Mouse (Mus musculus): ENCODE data around the gene Psg19. TPM values are rescaled to one million over a fixed set of nuclear protein-coding genes. Genes with fewer than 3 reads are reported as not detected.
"Not testable (repeated sequence)": the region's sequence is repeated elsewhere in the genome, so short reads cannot be mapped to it uniquely, and the experiment has no call there.

Gene Psg19
- polyA plus RNA-seq, 1 experiment from 2014 or later: not detected

GRCm38 (mm10) chr7:18790671-18791070, 7.6 kb downstream of the Psg19 start:
- DNase-seq (ENCODE audit: low spot score); H3K27me3 ChIP-seq (ENCODE audit: low read depth, poor library complexity, severe bottlenecking); H3K9me3 ChIP-seq (replicated peaks); H3K27ac ChIP-seq (replicated peaks); H3K36me3 ChIP-seq; H3K4me3 ChIP-seq; H3K4me1 ChIP-seq: not testable (repeated sequence)

DNA sequence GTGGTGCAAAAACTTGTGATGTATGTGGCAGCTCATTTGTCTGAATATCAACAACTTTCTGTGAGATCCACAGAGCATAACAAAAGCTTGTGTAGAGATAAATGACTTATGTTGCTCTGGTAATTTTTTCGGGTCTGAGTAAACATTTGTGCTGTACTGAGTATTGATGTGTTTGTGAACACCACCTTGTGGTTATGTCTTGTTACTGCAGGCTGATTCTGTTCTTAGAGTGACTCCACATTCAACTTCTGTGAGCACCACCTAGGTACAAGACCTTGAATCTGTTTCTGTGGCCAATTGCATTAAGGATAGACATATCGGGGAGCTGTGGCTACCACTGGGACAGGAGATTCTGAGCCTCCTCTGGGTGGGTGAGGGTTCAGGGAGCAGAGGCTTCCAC, 17.0 kb downstream of the Psg19 start:
- WGBS: 51% methylated on average over 2 of the region's 2 CpGs
- peak; percentile 10 for DNase-seq (ENCODE audit: low spot score)
- H3K36me3 ChIP-seq: not testable (repeated sequence)

DNA sequence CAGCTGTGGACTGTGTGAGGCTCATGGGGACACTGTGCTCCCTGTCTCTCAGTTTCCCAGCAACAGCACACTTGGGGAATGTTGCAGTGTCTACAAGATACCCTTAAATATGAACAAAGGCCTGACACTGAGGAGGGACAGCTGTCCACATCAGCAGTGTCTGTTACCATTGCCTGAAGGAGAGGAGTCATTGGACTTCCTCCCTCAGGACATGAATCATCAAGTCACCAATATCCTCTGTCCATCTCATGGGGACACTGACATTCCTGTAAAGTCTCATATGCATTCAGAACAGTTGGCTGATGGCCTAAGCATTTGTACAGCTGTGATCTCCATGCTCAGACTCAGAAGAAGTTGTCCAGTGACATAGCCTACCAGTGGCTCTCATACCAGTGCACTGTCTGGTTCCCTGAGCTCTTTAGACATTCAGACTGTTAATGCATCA, 19.0 kb downstream of the Psg19 start:
- H3K36me3 ChIP-seq: no peaks in the 10 kb centered on the region
- DNase-seq (ENCODE audit: low spot score): peak; percentile 5
- H3K4me3 ChIP-seq: no peak overlapping the region
- no peaks in the 10 kb centered on the region for H3K27me3 ChIP-seq (ENCODE audit: low read depth, poor library complexity, severe bottlenecking)
- H3K9me3 ChIP-seq (replicated peaks): no peaks in the 10 kb centered on the region
- H3K4me1 ChIP-seq: no peaks in the 10 kb centered on the region
- no peak overlapping the region for H3K27ac ChIP-seq (replicated peaks)

More for the DNA sequence above, 17.0 kb downstream of the Psg19 start:
- H3K4me3 ChIP-seq; H3K27ac ChIP-seq (replicated peaks); H3K9me3 ChIP-seq (replicated peaks); H3K27me3 ChIP-seq (ENCODE audit: low read depth, poor library complexity, severe bottlenecking); H3K4me1 ChIP-seq: not testable (repeated sequence)

DNA sequence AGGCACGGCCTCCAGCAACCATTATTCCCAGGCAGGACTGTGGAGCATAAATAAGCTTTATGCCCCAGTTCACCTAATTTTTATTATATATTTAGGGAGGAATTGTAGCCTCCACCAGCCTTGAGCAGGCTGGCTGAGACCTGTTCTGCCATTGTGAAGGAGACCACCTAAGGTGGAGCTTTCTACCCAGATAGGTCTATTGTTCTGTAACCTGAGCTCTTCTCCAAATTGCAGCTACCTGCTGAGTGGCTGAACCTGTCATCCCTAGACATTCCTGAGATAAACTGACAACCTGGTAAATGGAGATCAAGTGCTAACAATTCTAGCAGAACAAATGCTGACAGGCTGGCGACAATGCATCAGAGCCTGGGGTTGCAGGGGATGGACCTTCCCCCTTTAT, 35.4 kb downstream of the Psg19 start:
- not testable (repeated sequence) for H3K27me3 ChIP-seq (ENCODE audit: low read depth, poor library complexity, severe bottlenecking); H3K4me1 ChIP-seq; H3K4me3 ChIP-seq; H3K36me3 ChIP-seq; H3K27ac ChIP-seq (replicated peaks); H3K9me3 ChIP-seq (replicated peaks); DNase-seq (ENCODE audit: low spot score)
- WGBS: 9% methylated on average over 1 of the region's 2 CpGs

GRCm38 (mm10) chr7:18760152-18760551, 38.2 kb downstream of the Psg19 start:
- 91% methylated on average over 7 of the region's 7 CpGs for WGBS
- not testable (repeated sequence) for DNase-seq (ENCODE audit: low spot score); H3K27me3 ChIP-seq (ENCODE audit: low read depth, poor library complexity, severe bottlenecking); H3K9me3 ChIP-seq (replicated peaks); H3K36me3 ChIP-seq; H3K4me1 ChIP-seq; H3K4me3 ChIP-seq; H3K27ac ChIP-seq (replicated peaks)

DNA sequence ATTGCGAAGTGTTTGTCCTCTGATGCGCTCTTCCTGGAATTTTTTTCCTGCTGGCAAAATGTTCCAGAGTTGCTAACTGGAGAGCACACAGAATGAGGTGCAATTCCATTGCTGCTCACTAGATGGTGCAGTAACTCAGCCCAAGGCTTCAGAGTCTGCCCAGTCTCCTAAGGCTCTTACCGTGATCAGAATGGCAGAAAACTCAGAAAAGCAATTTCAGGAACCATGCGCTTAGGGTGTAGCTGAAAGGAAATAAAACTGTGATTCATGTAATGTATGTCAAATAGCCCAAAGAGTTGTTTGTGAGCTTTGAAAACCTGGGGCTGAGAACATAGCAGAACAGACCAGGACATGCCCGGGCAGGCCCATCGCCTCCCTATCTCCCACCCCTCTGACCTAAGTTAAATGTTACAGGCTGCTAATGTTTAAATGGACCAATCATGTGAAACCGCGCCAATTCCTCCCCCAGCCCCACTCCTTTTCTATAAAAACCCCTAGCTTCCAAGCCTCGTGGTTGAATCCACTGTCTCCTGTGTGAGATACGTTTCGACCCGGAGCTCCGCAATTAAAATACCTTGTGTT, 48.3 kb downstream of the Psg19 start:
- H3K4me3 ChIP-seq; H3K36me3 ChIP-seq; H3K9me3 ChIP-seq (replicated peaks); H3K27ac ChIP-seq (replicated peaks): not testable (repeated sequence)
- WGBS: 58% methylated on average over 11 of the region's 13 CpGs
- Histone ChIP-seq H3K4me1 (peaks cover 33% of the 10 kb centered on the region), H3K27me3 (ENCODE audit: low read depth, poor library complexity, severe bottlenecking) (peaks cover 17% of the 10 kb centered on the region)
- DNase-seq (ENCODE audit: low spot score): peak; percentile 70

DNA sequence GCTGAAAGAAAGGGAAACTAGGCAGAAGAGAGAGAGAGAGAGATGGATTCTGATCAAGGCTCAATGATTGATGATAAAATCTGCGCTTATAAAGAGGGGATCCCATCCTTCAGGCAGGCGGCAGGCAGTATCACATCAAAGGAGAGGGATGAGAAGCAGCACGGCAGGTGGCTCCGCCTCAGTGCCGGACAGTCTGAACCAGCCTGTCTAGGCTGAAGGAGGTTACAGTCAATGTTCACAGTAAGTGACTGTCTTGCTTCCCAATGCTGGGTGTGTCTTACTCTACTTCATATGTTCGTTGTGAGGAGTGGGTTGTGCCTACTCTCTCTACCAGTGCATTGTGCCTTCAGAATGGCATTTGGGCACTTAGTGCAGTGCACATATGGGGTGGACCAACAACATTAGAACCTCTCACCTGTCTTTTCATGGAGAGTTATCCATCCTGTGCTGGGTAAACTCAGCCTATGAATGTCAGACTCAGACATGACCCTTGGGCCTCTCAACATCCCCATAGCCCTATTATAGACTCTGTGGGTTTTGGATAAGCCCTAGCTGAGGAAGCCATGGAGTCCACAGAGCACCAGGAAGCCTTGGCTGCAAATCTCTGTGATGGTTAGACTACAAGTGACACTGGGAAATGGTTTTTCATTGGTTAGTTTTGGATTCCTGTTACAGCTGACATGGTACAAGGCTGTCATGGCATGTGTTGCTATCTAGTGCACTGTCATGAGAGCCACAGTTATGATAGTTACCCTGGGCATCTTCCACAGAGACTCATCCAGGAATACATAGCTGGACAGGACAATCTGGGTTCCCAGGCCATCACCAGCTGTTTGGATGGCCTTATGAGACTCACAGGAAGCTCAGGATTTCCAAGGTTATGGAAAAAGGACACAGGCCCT, 49.1 kb downstream of the Psg19 start:
- Histone ChIP-seq H3K9me3 (replicated peaks) (no peaks in the 10 kb centered on the region; the same call in 1 of the 2 replicates), H3K36me3 (no peaks in the 10 kb centered on the region), H3K27ac (replicated peaks) (peak overlapping the region; percentile 46; the same call in 1 of the 2 replicates), H3K4me3 (peak overlapping the region; percentile 24), H3K4me1 (peaks cover 33% of the 10 kb centered on the region), H3K27me3 (ENCODE audit: low read depth, poor library complexity, severe bottlenecking) (peaks cover 17% of the 10 kb centered on the region)
- 15% methylated on average over 6 of the region's 6 CpGs for WGBS
- no peak for DNase-seq (ENCODE audit: low spot score)

DNA sequence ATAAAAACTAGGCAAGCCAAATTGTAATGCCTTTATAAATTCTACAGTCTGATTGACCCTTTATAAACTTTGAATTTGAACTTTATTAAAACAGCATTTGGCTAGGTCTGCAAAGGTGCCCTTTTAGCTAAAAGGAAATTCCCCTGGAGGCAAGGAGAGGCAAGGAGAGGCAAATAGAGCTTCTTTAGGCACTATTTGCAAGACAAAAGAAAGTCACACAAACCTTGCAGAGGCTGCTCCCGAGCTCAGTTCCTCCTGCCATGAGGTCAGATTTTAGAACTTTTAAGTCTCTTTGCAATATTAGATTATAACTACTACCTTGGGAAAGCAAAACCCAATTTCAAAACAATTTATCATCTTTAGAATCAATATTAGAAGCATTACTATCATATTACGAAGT, 50.9 kb downstream of the Psg19 start:
- DNase-seq (ENCODE audit: low spot score); H3K4me3 ChIP-seq; H3K9me3 ChIP-seq (replicated peaks); H3K27ac ChIP-seq (replicated peaks); H3K36me3 ChIP-seq: not testable (repeated sequence)
- Histone ChIP-seq H3K27me3 (ENCODE audit: low read depth, poor library complexity, severe bottlenecking) (peaks cover 17% of the 10 kb centered on the region), H3K4me1 (peaks cover 33% of the 10 kb centered on the region)
- 26% methylated on average over 2 of the region's 2 CpGs for WGBS

GRCm38 (mm10) chr7:18746189-18746860, 52.0 kb downstream of the Psg19 start:
- DNase-seq (ENCODE audit: low spot score): peak; percentile 72
- Histone ChIP-seq H3K4me1 (peaks cover 33% of the 10 kb centered on the region), H3K27ac (replicated peaks) (peak overlapping the region; percentile 85), H3K36me3 (no peaks in the 10 kb centered on the region), H3K4me3 (peak overlapping the region; percentile 49), H3K27me3 (ENCODE audit: low read depth, poor library complexity, severe bottlenecking) (peaks cover 17% of the 10 kb centered on the region), H3K9me3 (replicated peaks) (no peaks in the 10 kb centered on the region; the same call in 1 of the 2 replicates)
- 9% methylated on average over 20 of the region's 20 CpGs for WGBS

Other genes starting within 250 kb of the Psg19 start
- gene Psg27, start 231.2 kb downstream of the Psg19 start, polyA plus RNA-seq (2016; fragmentation: Nextera tagmentation; extraction: Ambion mirVana): not detected in 2 replicates
- gene Psg23, start 182.0 kb downstream of the Psg19 start, polyA plus RNA-seq (2016; fragmentation: Nextera tagmentation; extraction: Ambion mirVana): not detected in 2 replicates
- not detected in 2 replicates for gene Psg21, start 141.8 kb downstream of the Psg19 start, polyA plus RNA-seq (2016; fragmentation: Nextera tagmentation; extraction: Ambion mirVana)
- not detected in 2 replicates for gene Psg20, start 112.3 kb downstream of the Psg19 start, polyA plus RNA-seq (2016; fragmentation: Nextera tagmentation; extraction: Ambion mirVana)
- gene Psg22, start 80.4 kb downstream of the Psg19 start, polyA plus RNA-seq (2016; fragmentation: Nextera tagmentation; extraction: Ambion mirVana): not detected in 2 replicates
- gene Psg17, start 23.1 kb upstream of the Psg19 start, polyA plus RNA-seq (2016; fragmentation: Nextera tagmentation; extraction: Ambion mirVana): not detected in 2 replicates
- 0.14 and 0.30 TPM in 2 replicates for gene Mill2, start 41.4 kb upstream of the Psg19 start, polyA plus RNA-seq (2016; fragmentation: Nextera tagmentation; extraction: Ambion mirVana)
- 1.6 and 1.7 TPM in 2 replicates for gene Pglyrp1, start 72.8 kb upstream of the Psg19 start, polyA plus RNA-seq (2016; fragmentation: Nextera tagmentation; extraction: Ambion mirVana)
- gene Ccdc61, start 111.9 kb upstream of the Psg19 start, polyA plus RNA-seq (2016; fragmentation: Nextera tagmentation; extraction: Ambion mirVana): 38.5 and 38.7 TPM in 2 replicates
- 3.9 and 6.2 TPM in 2 replicates for gene Nova2, start 127.4 kb upstream of the Psg19 start, polyA plus RNA-seq (2016; fragmentation: Nextera tagmentation; extraction: Ambion mirVana)
- gene Nanos2, start 188.9 kb upstream of the Psg19 start, polyA plus RNA-seq (2016; fragmentation: Nextera tagmentation; extraction: Ambion mirVana): 0.07 and 0.16 TPM in 2 replicates
- gene Mypop, start 192.7 kb upstream of the Psg19 start, polyA plus RNA-seq (2016; fragmentation: Nextera tagmentation; extraction: Ambion mirVana): 4.0 and 4.1 TPM in 2 replicates
- 21.4 and 23.5 TPM in 2 replicates for gene Irf2bp1, start 205.5 kb upstream of the Psg19 start, polyA plus RNA-seq (2016; fragmentation: Nextera tagmentation; extraction: Ambion mirVana)
- gene Foxa3, start 225.0 kb upstream of the Psg19 start, polyA plus RNA-seq (2016; fragmentation: Nextera tagmentation; extraction: Ambion mirVana): 0.09 TPM in 1 of 2 replicates, not detected in the other
- 40.3 and 45.7 TPM in 2 replicates for gene Sympk, start 225.9 kb upstream of the Psg19 start, polyA plus RNA-seq (2016; fragmentation: Nextera tagmentation; extraction: Ambion mirVana)

Data from midbrain, embryonic 10.5 days (tissue).